Mouse (Mus musculus) left cerebral cortex, adult 2 months (tissue): Measurements from ENCODE around the gene Prr5. TPM values are rescaled to one million over a fixed set of nuclear protein-coding genes. Genes with fewer than 3 reads are reported as not detected.

ENCODE experiments used
- DNase-seq, 2 experiments: peaks; one replicate each; pipeline ENCODE4 v3.0.0; 2021 to 2022; ENCODE audit warnings: low spot score in 2 of 2, mixed read lengths in 1 of 2; ENCODE audit errors: extremely low spot score in 1 of 2
- H3K27ac ChIP-seq: fragments of 200-600 bp; 2 replicates; pipeline ENCODE4 v1.8.1; 2022
- H3K4me3 ChIP-seq: fragments of 200-600 bp; 2 replicates; pipeline ENCODE4 v1.8.1; 2022
- CTCF ChIP-seq: fragments of 200-600 bp; IDR thresholded peaks from 2 replicates; pipeline ENCODE4 v1.8.1; 2022; ENCODE audit warnings: antibody characterized with exemption, mild to moderate bottlenecking, moderate library complexity
- intact Hi-C: fragments of 180-260 bp; cut with DNase I; formaldehyde crosslinking; loops from one replicate; pipeline ENCODE4 v1.15.1; 2025
- total RNA-seq, 2 experiments: library from RNA; stranded (reverse); gene quantifications; 2 replicates each; pipeline ENCODE4 v1.2.3; 2021

The Prr5 gene
- total RNA-seq, 2 experiments from 2014 or later = 13.8 to 14.1 TPM

DNA sequence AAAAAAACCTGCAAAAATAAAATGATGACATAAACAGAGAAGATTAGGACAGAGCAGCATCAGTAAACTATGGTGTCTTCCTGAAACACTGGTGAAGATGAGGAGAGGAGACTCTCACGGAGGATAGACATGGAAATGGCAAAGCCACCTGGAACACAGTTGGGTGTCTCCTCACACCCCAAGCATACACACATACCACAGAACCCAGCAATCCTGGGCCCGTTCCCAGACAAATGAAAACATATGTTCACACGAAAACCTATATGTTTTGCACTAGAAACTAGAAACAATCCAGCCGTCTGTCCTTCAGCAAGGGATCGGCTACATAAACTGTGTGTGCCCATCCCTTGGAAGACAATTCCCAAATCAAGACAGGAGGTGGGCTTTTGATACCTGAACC is 9.6 kb upstream of the Prr5 start:
- Histone ChIP-seq H3K4me3 (no peak overlapping the region), H3K27ac (no peak overlapping the region)
- TF ChIP-seq CTCF = no peak
- DNase-seq = no peak
- intact Hi-C loops = no loop called here

DNA sequence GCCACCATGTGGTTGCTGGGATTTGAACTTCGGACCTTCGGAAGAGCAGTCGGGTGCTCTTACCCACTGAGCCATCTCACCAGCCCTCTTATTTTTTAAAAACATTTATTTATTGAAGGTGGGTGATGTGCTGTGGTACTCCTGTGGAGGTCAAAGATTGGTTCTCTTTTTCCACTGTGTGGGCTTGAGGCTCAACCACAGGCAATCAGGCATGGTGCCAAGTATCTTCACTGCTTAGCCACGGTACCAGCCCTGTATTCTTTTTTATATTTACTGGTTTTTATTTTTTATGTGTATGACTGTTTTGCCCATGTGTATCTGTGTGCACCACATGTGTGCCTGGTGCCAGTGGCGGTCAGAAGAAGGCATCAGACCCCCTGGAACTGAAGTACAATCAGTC is 8.1 kb upstream of the Prr5 start:
- Histone ChIP-seq H3K27ac (no peak overlapping the region), H3K4me3 (no peak overlapping the region)
- intact Hi-C loops = no loop called here
- no peak for DNase-seq
- TF ChIP-seq CTCF = no peak

DNA sequence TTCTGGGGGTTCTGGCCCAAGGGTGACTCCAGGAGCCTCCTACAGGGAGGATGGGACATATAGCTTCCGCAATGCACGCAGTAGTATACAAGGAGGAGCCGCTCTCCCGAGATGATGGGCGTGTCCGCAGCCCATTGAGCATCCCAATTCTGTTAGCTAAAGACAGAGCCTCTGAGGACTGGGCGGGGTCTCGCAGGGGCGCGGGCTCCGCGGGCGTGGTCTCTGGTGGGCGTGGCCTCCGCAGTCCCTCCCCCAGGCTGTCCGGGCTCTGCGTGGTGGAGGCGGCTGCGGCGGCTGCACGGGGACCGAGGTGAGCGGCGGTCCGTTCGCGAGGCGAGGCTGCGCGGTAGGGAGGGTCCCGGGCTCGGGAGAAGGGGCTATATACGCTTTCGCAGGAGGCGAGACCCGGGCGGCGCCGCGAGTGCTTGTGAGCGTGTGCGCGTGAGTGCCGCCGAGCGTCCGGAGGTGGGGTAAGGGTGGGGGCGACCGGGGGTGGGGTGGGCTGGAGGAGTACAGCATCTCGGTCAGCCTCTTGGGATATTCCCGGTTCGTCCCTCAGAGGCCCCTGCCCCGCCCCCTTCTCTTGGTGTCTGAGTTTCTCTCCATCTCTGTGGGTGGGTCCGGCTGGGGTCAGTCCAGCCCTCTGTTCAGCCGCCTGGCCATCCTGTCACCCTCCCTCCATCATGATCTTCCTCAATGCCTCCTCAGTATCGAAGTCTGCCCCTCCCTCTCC is 6.3 kb upstream of the Prr5 start:
- Histone ChIP-seq H3K27ac (peak overlapping the region; percentile 48; the same call in 1 of the 2 replicates), H3K4me3 (peak overlapping the region; percentile 47)
- no peak for TF ChIP-seq CTCF
- peak; percentile 56 to 66 for DNase-seq
- intact Hi-C loops = no loop called here

DNA sequence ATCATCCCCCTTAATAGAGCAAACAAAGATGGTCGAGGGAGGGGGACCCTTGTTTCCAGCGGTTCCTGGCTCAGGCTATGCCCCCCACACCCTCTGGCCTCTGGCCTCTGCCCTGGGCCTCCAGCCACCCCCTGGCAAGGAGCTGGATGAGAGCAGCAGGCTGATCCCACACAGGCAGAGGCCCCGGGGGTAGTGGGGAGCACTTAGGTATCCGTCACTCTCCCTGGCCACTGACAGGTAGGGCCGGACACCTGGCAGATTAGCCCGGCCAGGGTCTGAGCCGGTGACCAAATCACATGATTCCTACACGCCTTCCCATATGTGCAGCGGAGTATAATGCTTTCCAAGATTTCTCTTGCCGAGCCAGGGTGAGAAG is 5.7 kb upstream of the Prr5 start:
- TF ChIP-seq CTCF = no peak
- DNase-seq = no peak
- intact Hi-C loops = loop anchor here (2.0 kb wide), 1 partner anchor 25 kb away; no protein-coding TSS in a partner anchor
- Histone ChIP-seq H3K4me3 (peak overlapping the region; percentile 47), H3K27ac (peak overlapping the region; percentile 48)

DNA sequence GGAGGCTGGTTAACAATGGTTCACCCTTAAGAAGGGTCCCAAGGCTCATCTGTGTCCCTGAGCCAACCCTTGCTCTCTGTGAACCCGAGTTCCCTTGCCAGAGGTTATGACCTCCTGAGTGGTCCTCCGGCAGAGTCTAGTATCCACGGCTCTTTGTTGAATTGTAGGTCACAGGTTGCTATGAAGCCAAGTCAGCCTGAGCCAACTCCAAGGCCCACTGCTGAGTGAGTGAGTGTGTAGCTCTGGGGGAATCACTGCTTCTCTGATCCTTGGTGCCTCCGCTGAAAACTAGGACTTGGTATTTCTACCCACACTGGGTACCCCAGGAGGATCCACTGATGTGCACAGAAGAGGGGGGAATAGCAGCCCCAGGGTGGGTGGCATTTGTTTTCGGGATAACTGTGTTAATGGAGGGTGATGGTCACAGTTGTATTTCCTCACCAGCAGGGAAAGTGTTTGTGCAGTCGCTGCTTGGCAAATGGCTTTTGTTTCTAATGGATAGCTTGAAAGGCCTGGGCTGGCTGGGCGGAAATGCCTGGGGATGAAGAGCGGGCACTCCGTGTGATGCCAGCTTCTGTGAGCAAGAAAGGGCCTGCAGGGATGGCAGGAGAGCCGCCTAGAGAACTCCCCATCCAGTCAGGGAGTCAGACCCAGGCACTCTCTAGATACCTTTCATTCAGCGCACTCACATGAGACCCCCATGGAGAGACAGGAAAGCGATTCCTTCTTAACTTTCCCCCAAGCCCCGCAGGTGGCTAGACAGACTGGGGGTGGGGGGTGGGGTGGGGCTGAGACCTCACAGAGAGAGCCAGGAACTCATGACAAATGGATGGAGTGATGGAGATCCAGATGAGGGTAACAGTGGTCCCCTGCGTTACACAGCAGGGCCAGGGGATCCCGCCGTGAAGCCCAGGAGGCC is 4.6 kb upstream of the Prr5 start:
- intact Hi-C loops = loop anchor here (2.0 kb wide), 1 partner anchor 26 kb away; no protein-coding TSS in a partner anchor
- no peak for TF ChIP-seq CTCF
- H3K27ac ChIP-seq = peak overlapping the region; percentile 48
- DNase-seq = no peak
- no peak overlapping the region; the same call in 1 of the 2 replicates for H3K4me3 ChIP-seq

DNA sequence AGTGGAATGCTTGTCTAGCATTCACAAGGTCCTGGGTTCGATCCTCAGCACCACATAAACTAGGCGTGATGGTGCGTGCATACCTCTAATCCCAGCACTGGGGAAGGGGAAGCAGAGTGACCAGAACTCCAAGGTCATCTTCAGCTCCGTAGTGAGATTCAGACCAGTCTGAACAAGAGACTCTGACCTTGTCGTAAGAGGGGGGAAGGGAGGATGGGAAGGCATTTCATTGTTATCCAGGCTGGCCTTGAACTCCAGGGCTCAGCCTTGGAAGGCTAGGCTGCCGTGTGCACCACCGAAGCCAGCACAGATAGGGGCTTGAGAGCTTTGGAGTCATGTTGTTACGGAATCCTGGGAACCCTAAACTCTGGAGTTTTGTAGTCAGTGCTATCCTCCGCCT is 3.8 kb upstream of the Prr5 start:
- no peak for TF ChIP-seq CTCF
- Histone ChIP-seq H3K4me3 (no peak overlapping the region), H3K27ac (peak overlapping the region; percentile 44; the same call in 1 of the 2 replicates)
- no peak for DNase-seq
- intact Hi-C loops = loop anchor here (2.0 kb wide), 1 partner anchor 27 kb away; no protein-coding TSS in a partner anchor

DNA sequence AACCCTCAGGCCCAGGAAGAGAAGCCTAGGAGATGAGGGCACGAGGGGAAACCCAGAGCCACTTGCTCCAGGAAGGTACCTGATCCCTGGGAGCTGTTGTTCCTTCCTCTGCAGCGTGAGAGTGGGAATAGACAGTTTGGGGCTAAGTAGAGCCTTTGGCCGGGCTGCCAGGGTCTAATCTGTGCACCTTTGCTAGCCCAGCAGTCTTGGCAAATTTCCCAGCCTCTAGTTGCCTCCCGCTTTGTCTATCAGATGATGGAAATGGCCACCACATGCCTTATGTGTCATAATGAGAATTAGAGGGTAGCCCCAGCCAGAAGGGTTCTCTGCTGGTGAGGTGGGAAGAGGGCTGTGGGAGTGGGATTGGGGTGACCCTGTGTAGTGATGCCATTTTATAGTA is 3.4 kb upstream of the Prr5 start:
- Histone ChIP-seq H3K27ac (no peak overlapping the region; the same call in 1 of the 2 replicates), H3K4me3 (no peak overlapping the region)
- no peak for DNase-seq
- intact Hi-C loops = no loop called here
- no peak for TF ChIP-seq CTCF

DNA sequence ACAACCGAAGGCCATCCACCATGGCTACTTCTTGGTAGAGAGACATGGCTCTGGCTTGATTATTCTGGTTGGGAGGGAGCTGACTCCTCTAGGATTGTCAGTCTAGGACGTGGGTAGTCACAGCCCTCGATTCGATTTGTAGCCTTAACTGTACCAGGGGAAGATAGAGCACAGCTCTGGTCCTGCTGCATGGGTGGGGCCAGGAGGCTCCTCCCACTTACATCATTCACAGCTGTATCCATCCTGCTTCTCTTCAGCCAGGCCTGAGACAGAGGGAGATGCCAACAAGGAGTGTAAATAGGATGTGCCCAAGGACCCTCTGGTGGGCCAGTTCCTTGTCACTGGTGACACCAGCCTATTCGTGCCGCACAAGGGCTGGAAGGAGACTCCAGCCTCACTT is 1.8 kb upstream of the Prr5 start:
- intact Hi-C loops = no loop called here
- no peak for DNase-seq
- no peak for TF ChIP-seq CTCF
- no peak overlapping the region for H3K27ac ChIP-seq
- H3K4me3 ChIP-seq = no peak overlapping the region

DNA sequence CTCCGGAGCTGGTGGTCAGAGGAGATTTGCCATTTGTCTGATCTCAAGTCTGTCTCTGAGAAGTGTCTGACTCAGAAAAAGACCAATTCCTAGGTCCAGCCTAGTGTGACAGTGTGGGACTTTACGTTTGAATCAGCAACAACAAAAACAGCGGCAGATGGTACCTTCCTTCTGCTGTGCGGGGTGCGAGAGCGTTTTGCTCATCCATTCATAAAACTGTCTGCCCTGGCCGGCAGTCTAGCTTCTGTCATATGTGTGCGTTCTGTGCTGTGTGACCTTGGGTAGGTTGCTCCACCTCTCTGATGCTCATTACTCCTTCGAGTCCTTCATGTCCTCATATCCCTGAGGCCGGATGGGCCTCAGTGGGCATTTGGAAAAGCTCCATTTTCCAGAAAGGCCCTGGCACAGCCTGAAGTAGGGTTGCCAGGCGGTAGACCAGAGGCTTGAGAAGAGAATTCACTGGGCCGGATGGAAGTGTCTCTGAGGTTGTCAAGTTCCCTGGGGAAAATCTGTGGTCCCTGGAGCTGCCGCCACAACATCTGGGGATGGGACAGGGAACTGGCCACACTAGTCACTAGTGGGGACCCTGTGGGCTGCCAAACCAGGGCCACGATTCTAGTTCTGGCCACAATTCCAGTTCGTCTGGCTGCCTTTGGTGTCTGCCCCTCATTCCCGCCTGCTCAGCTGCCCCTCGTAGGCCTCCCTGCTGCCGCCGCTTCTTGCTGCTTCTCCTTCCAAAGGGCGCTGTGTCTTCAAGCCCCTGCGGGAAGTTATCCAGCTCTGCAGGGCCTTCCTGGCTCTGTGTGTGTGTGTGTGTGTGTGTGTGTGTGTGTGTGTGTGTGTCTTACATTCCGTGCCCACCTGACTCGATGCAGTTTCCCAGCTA is 594 bp downstream of the Prr5 start:
- no peak for TF ChIP-seq CTCF
- no peak overlapping the region for H3K27ac ChIP-seq
- DNase-seq = no peak

DNA sequence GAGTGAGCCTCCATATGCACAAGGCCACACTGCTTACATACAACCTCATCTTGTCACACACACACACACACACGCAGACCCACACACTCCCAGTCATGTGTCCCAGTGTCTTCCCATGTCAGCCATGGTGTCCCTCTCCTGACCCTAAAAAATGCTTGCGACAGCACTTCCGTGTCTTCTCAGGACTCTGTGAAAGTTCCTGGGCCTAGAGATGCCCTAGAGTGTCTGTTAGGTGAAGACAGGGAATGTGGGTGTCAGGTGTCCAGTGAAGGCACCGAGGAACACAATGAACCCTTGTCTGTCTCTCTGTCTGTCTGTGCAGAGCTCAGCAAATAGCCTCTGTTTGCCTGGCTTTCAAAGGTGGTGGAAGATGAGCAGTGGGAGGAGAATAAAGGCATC is 1.2 kb downstream of the Prr5 start:
- intact Hi-C loops = loop anchor here (10.0 kb wide), 1 partner anchor 254 kb away; the partner anchor contains the start of genes Gm29666 and Nup50
- no peak overlapping the region for H3K4me3 ChIP-seq
- TF ChIP-seq CTCF = no peak
- DNase-seq = no peak
- no peak overlapping the region for H3K27ac ChIP-seq

More for the DNA sequence above, 594 bp downstream of the Prr5 start:
- intact Hi-C loops = loop anchor here (10.0 kb wide), 1 partner anchor 255 kb away; the partner anchor contains the start of genes Gm29666 and Nup50
- H3K4me3 ChIP-seq = no peak overlapping the region
